Mouse (Mus musculus): ENCODE results near the gene Grb14.
A peak's percentile ranks its signal among the peaks of the same experiment; 100 is the strongest.

Grb14 gene

GRCm38 (mm10) chr2:65024887-65025286, at the start of gene Grb14:
Gene Grb14, minus strand, starts transcription at chr2:65024987.
- no peak for DNase-seq

- DNase-seq: no peak
Observed at GRCm38 (mm10) chr2:65072205-65072604, 47.4 kb upstream of the Grb14 start.

GRCm38 (mm10) chr2:65053764-65054163, 29.0 kb upstream of the Grb14 start:
- DNase-seq: no peak

GRCm38 (mm10) chr2:65052191-65053012, 27.6 kb upstream of the Grb14 start:
- no peak for DNase-seq

- DNase-seq: no peak
Observed at GRCm38 (mm10) chr2:65050776-65051175, 26.0 kb upstream of the Grb14 start.

- no peak for DNase-seq
Observed at GRCm38 (mm10) chr2:65048234-65049017, 23.6 kb upstream of the Grb14 start.

- DNase-seq: no peak
Observed at GRCm38 (mm10) chr2:65038164-65038563, 13.4 kb upstream of the Grb14 start.

GRCm38 (mm10) chr2:65037546-65037945, 12.8 kb upstream of the Grb14 start:
- no peak for DNase-seq

GRCm38 (mm10) chr2:65022363-65023240, 2.2 kb downstream of the Grb14 start:
- DNase-seq: peak; percentile 80

GRCm38 (mm10) chr2:65021691-65022362, 3.0 kb downstream of the Grb14 start:
- no peak for DNase-seq

- no peak for DNase-seq
Observed at GRCm38 (mm10) chr2:65017375-65017774, 7.4 kb downstream of the Grb14 start.

- no peak for DNase-seq
Observed at GRCm38 (mm10) chr2:65014552-65014951, 10.2 kb downstream of the Grb14 start.

- DNase-seq: no peak
Observed at GRCm38 (mm10) chr2:65010105-65010504, 14.7 kb downstream of the Grb14 start.

- DNase-seq: no peak
Observed at GRCm38 (mm10) chr2:65007396-65007795, 17.4 kb downstream of the Grb14 start.

GRCm38 (mm10) chr2:65005044-65005443, 19.7 kb downstream of the Grb14 start:
- DNase-seq: no peak

- DNase-seq: peak; percentile 30
Observed at GRCm38 (mm10) chr2:65003433-65003832, 21.4 kb downstream of the Grb14 start.

GRCm38 (mm10) chr2:65002631-65003030, 22.2 kb downstream of the Grb14 start:
- peak; percentile 15 for DNase-seq

GRCm38 (mm10) chr2:64995048-64995447, 29.7 kb downstream of the Grb14 start:
- DNase-seq: no peak

- DNase-seq: no peak
Observed at GRCm38 (mm10) chr2:64989426-64990187, 35.2 kb downstream of the Grb14 start.

- DNase-seq: no peak
Observed at GRCm38 (mm10) chr2:64987782-64988181, 37.0 kb downstream of the Grb14 start.

- DNase-seq: no peak
Observed at GRCm38 (mm10) chr2:64975546-64975945, 49.2 kb downstream of the Grb14 start.

GRCm38 (mm10) chr2:64974549-64974948, 50.2 kb downstream of the Grb14 start:
- DNase-seq: no peak
